Mouse (Mus musculus) ES-E14 (cell line): Measurements from ENCODE around the gene Fcer1g. TPM values are rescaled to one million over a fixed set of nuclear protein-coding genes. Genes with fewer than 3 reads are reported as not detected.

ENCODE experiments used
- DNase-seq: peaks from one replicate; pipeline ENCODE4 v3.0.0-alpha.2; 2013; ENCODE audit warnings: low read depth, low spot score
- H3K27ac ChIP-seq: 2 replicates; pipeline ENCODE4 v1.5.1; 2012; ENCODE audit warnings: low read depth, mild to moderate bottlenecking, low read length, moderate library complexity, mixed read lengths; ENCODE audit not compliant: poor library complexity, insufficient read depth, severe bottlenecking
- H3K36me3 ChIP-seq: 2 replicates; pipeline ENCODE4 v1.6.1; 2012; ENCODE audit warnings: mild to moderate bottlenecking, low read length, moderate library complexity, mixed read lengths; ENCODE audit not compliant: control insufficient read depth, poor library complexity, insufficient read depth, severe bottlenecking
- H3K4me1 ChIP-seq, 2 experiments: fragments of 150-350 bp in 1 of 2; sonication (generic) in 1 of 2; 2 replicates each; pipeline ENCODE4 v1.6.1; 2012; ENCODE audit warnings: low read length in 2 of 2, mild to moderate bottlenecking in 1 of 2, mixed read lengths in 1 of 2; ENCODE audit not compliant: control insufficient read depth in 2 of 2, insufficient read depth in 2 of 2, poor library complexity in 1 of 2
- H3K4me3 ChIP-seq, 2 experiments: fragments of 150-350 bp in 1 of 2; sonication (generic) in 1 of 2; 2 replicates each; pipeline ENCODE4 v1.5.1; 2012; ENCODE audit warnings: low read length in 2 of 2, low read depth in 1 of 2, mild to moderate bottlenecking in 1 of 2, mixed read lengths in 1 of 2; ENCODE audit not compliant: insufficient read depth in 1 of 2, poor library complexity in 1 of 2, severe bottlenecking in 1 of 2
- H3K9ac ChIP-seq: 2 replicates; pipeline ENCODE4 v1.6.1; 2012; ENCODE audit warnings: low read depth, mild to moderate bottlenecking, low read length, mixed read lengths; ENCODE audit not compliant: poor library complexity, insufficient read depth, severe bottlenecking
- H3K9me3 ChIP-seq: fragments of 150-350 bp; sonication (generic); 2 replicates; pipeline ENCODE4 v1.6.1; 2012; ENCODE audit warnings: low read depth, mild to moderate bottlenecking, low read length; ENCODE audit not compliant: control insufficient read depth, insufficient read depth
- CHD2 ChIP-seq: IDR thresholded peaks from 2 replicates; pipeline ENCODE4 v1.6.1; 2014; ENCODE audit warnings: mild to moderate bottlenecking, low read depth, low read length, inconsistent platforms
- HCFC1 ChIP-seq: IDR thresholded peaks from 2 replicates; pipeline ENCODE4 v1.6.1; 2012; ENCODE audit warnings: low read length, inconsistent platforms, borderline replicate concordance; ENCODE audit not compliant: insufficient read depth
- MAFK ChIP-seq: IDR thresholded peaks from 2 replicates; pipeline ENCODE4 v1.6.1; 2014; ENCODE audit warnings: mild to moderate bottlenecking, low read depth, low read length, inconsistent platforms; ENCODE audit not compliant: insufficient read depth
- ZC3H11A ChIP-seq: IDR thresholded peaks from 2 replicates; pipeline ENCODE4 v1.6.1; 2012; ENCODE audit warnings: low read depth, mild to moderate bottlenecking, inconsistent platforms, low read length, borderline replicate concordance
- ZNF384 ChIP-seq: IDR thresholded peaks from 2 replicates; pipeline ENCODE4 v1.6.1; 2012; ENCODE audit warnings: low read depth, low read length, inconsistent platforms
- in situ Hi-C, 2 experiments: fragments of 600-800 bp; cut with MboI; formaldehyde crosslinking; loops; one replicate each; pipeline ENCODE4 v1.15.1; 2025; ENCODE audit warnings: low sequenced_read_pairs in 2 of 2, inconsistent platforms in 1 of 2; ENCODE audit not compliant: unreplicated experiment in 2 of 2
- total RNA-seq: library from RNA; depleted of rRNA; stranded (reverse); fragments of 300-350 nt; gene quantifications from 2 replicates; pipeline ENCODE4 v1.2.3, GENCODE M21; 2012

Fcer1g gene
- total RNA-seq, 1 experiment, result 0.62 TPM

- no peak overlapping the region for H3K27ac ChIP-seq
- peak overlapping the region; percentile 42; the same call in 1 of the 2 replicates for H3K9ac ChIP-seq
- TF ChIP-seq CHD2 (no peak), MAFK (no peak), ZNF384 (no peak), ZC3H11A (no peak), HCFC1 (no peak)
- in situ Hi-C loops, result no loop called here
- no peak for DNase-seq
- H3K36me3 ChIP-seq, result no peaks in the 10 kb centered on the region
- H3K4me3 ChIP-seq, result peak overlapping the region; percentile 47 to 61
- peaks cover 2 to 26% of the 10 kb centered on the region in 2 experiments; a peak in 3 of 4 replicates for H3K4me1 ChIP-seq
- no peaks in the 10 kb centered on the region for H3K9me3 ChIP-seq
These were observed 17.6 kb upstream of the Fcer1g start for GRCm38 (mm10) chr1:171251594-171252324.

- H3K27ac ChIP-seq, result no peak within 1 kb of the TSS
- H3K4me3 ChIP-seq, result peak within 1 kb of the TSS; percentile 47 to 61
- H3K36me3 ChIP-seq, result no peaks in the 10 kb centered on the region
- DNase-seq, result no peak
- no peaks in the 10 kb centered on the region for H3K9me3 ChIP-seq
- peaks cover 5 to 26% of the 10 kb centered on the region in 2 experiments; a peak in 3 of 4 replicates for H3K4me1 ChIP-seq
- TF ChIP-seq CHD2, result no peak
- TF ChIP-seq HCFC1, result no peak
- H3K9ac ChIP-seq, result peak within 1 kb of the TSS; percentile 42; the same call in 1 of the 2 replicates
- in situ Hi-C loops, result no loop called here
These were observed 16.8 kb upstream of the Fcer1g start, which contains the start of gene Ndufs2 for GRCm38 (mm10) chr1:171250680-171251593. Gene Ndufs2, minus strand, starts transcription at chr1:171251388.

- Histone ChIP-seq H3K9ac (0 out of 2 replicates have a peak within 1 kb of the TSS, but pooled peaks have one; percentile 7), H3K4me3 (peak within 1 kb of the TSS; percentile 39 to 61), H3K27ac (no peak within 1 kb of the TSS), H3K36me3 (no peaks in the 10 kb centered on the region), H3K9me3 (no peaks in the 10 kb centered on the region), H3K4me1 (peaks cover 5 to 26% of the 10 kb centered on the region in 2 experiments; a peak in 3 of 4 replicates)
- no peak for TF ChIP-seq ZC3H11A
- no peak for TF ChIP-seq CHD2
- no peak for TF ChIP-seq MAFK
- in situ Hi-C loops, result loop anchor here (10.0 to 25.0 kb wide), 2 partner anchors 135 to 363 kb away; partner anchors contain the start of genes Cfap126 (in 1 of the 2), Dusp12 (in 1 of the 2) and Gm26620 (in 1 of the 2)
- no peak for DNase-seq
These were observed 15.9 kb upstream of the Fcer1g start, which contains the start of gene Adamts4 for GRCm38 (mm10) chr1:171249913-171250600. Gene Adamts4, plus strand, starts transcription at chr1:171250421.
